Mouse (Mus musculus) retina, postnatal 1 day (tissue): ENCODE results near the gene Mrfap1.

ENCODE experiments used
- DNase-seq: peaks from one replicate; pipeline ENCODE4 v3.0.0-alpha.2; 2012

Mrfap1 gene

DNA sequence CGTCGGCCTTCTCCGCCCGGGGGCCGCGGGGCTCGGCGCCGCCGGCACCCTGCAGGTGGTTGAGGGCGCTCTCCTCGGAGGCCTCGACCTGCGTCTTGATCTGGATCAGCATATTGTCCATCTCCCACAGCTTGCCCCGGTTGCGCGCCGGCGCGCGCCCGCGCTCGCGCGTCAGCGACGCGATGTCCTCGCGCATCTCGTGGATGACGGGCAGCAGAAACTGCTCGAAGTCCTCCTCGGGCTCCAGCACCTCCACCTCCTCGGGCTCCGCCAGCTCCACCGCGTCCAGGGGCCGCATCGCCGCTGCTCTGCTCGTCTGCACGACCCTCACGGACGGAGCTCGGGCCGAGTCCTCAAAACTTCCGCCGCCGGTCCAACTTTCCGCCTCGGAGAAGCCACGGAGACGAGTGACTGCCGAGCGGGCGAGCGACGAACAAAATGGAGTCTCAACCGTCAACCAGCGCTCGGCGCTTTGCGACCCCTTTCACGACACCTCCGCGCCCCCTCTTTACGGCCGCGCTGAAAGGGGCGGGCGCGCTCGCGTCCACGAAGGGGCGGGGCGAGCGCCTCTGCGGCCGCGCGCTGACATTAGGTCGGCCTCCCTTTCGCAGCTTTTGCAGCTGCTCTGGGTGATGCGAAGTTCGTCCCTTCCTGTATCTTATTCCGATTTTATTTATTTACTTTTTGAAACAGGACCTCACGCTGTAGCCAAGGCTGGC lies at the start of gene Mrfap1:
TSS of gene Mrfap1 (minus strand) at position 477 of the 719 bp plus-strand sequence.
- peak; percentile 98 for DNase-seq

DNA sequence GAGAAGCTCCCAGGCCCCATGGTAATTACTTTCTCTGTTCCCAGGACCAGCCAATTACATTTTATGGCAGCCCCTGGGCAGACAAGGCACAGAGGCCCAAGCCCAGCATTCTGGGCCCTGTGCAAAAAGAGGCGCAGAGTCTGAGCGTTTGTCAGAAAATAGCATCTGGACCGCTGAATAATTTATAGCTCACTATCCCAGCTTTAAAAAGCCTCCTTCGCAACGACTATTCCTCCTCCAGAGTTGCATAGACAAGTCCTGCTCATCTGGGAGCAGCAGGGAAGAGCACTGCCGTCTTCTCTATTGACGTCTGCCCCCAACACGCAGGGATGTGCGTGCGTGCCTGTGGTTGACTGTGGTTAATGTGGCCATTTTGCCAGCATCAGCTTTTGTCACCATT lies 47.9 kb upstream of the Mrfap1 start:
- DNase-seq: peak; percentile 37

DNA sequence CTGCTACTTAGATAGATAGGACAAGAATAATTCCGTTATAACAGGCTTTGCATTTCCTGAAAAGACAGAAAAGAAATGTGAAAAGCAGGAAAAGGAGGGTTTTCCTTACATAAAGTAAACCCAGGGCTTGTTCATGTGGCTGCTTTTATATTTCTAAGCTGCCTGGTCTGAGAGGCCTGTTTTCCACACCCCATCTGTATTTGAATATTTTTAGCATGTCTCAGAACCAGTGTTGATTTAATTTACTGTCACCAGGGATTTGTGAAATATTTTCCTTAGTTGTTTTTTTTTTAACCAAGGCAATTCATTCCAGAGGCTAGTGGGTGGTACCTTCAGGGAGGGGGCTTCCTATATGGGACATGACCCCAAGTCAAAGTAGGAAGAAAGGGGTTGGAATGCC lies 45.1 kb upstream of the Mrfap1 start:
- no peak for DNase-seq

DNA sequence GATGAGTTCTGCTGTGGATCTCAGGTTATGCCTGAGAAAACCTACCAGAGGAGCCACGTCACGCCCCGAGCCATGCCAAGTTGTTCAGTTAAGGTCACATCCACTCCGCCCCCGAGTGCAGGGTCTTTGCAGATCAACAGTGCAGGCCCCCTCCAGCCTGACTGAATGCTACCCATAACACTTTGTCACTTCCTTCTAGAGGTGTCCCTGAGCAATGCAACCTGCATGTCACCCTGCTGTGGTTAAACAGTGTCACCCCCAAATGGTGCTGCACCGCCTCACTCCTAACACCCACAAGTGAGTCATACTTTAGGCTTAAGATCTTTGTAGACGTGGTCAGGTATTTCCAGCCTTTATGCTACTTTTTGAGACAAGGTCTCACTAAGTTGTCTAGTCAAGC lies 43.5 kb upstream of the Mrfap1 start:
- no peak for DNase-seq

DNA sequence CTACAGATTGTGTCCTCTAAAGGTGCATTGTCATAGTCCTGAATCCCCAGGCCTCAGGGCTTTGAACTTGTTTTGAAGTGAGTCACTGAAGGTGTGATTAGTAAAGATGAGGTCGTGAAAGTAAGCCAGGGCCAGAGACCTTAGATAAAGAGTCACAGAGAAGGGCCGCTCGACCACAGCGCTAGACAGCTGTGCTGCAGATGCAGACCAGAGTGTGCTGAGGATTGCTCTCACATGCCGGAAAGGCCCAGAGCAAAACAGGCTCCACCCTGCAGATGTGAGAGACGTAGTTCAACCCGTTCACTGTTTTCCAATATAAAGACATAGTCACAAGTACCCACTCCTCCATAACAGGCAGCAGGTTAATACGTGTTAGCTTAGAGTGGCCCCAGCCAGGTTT lies 43.0 kb upstream of the Mrfap1 start:
- DNase-seq: no peak

DNA sequence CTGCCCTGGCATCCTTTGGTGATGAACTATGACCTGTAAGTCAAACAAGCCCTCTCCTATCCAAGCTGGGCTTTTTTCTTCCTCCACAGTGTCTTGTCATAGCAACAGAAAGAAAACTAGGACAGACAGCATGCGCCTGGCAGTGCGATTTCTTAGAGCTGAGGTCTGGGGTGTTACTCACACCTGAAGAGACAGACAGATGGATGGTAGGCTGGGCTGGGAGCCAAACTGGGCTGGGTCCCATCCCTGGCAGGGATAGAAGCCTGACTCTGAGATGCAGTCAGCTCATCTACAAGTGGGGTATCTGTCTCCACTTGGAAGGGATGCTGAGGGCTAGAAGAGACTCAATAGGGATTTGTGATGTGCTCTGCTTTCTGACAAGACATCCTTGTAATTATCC lies 42.5 kb upstream of the Mrfap1 start:
- DNase-seq: no peak

DNA sequence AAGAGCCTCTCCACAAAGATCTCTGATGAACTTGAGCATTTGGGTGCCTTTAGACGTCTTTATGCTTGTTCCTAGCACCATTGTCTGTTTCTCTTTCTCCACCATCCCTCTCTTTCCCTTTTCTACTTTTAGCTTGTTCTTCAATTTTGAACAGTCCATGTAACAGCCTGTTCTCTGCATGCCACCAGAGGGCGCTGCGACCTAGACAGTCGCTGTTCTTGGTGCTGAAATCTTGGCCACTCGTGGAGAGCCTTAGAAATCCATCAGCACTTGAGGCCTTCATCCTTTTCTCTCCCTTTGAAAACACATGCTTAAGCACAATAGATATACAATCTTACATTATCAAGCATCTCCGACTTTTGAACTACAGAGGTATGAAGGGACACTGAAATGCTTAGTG lies 39.4 kb upstream of the Mrfap1 start:
- peak; percentile 83 for DNase-seq

DNA sequence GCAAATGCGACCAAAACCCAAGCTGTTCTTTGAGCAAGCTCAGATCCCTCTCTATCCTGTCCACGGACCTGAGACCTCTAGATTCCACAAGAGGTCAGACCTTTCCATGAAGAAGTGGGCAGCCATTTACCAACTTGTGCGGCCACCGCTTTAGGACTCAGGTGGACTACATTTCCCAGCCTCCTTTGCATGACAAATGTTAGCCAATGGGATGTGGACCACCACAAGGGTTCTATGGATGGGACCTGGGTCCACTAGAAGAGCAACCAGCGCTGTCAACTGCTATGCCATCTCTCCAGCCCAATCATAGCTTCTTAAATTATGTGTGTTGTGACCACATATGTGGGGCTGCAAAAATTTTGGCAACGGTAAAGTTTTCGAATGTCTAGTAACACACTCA lies 34.7 kb upstream of the Mrfap1 start:
- DNase-seq: peak; percentile 56

DNA sequence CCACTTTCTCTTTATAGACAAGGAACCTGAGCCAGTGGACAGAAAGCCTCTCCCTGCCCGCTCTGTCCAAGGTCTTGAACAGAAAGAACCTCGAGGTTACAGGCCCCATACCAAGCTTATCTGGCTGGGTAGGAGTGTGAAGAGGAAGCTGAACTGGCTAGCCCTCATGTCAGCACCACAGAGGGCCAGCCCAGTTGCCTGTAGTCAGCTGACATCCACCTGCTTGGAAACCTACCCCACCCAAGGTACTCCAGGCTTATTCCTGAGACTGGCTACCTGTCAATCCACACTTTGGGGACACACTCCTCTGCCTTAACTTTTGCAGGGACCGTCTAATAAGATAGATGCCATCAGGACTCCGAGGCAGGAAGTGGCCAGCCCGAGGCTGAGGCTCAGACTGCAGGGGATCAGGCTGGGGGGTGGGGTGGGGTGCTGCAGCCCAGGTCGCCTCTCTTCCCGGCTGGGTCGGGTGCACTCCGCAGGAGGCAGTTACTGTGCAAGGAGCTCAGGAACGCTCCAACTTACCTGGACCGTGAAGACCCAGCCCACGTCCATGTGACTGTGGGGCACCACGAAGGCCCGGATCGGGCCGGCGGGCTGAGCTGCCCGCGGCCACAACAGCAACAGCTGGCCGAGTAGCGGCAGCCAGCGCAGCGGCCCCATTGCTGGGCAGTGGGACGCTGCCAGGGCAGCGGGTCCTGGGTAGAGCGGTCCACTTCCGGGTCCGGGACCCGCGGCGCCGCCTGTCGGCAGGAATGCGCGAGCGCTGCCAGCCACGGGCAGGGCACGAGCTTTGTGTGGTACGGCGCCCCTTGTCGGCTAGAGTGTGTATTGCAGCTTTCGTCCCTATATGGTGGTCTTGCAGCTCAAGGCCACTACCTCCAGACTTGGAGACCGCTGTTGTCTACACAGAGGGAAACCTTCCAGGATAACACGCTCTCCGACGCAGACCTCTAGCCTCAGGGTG lies 33.6 kb upstream of the Mrfap1 start, which contains the start of gene Man2b2:
TSS of gene Man2b2 (minus strand) at position 741 of the 967 bp plus-strand sequence.
- DNase-seq: peak; percentile 94

DNA sequence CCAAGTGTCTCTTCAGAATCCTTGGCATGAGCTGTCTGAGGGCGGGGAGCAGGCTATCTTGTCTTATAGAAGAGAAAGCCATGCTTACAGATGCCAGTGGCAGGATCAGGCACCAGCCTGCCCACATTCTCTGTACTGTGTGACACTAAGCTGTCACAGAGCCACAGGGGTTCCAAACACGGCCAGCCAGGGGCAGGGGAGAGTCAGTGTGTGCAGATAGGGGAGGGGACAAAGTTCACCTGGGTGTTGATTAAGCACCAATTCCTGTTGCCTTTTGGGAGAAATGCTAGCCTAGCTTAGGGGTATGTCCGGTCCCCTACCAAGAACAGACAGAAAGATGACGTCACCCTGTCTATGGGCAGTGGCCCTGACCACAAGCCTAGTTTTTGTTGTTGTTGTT lies 32.5 kb upstream of the Mrfap1 start:
- DNase-seq: no peak

DNA sequence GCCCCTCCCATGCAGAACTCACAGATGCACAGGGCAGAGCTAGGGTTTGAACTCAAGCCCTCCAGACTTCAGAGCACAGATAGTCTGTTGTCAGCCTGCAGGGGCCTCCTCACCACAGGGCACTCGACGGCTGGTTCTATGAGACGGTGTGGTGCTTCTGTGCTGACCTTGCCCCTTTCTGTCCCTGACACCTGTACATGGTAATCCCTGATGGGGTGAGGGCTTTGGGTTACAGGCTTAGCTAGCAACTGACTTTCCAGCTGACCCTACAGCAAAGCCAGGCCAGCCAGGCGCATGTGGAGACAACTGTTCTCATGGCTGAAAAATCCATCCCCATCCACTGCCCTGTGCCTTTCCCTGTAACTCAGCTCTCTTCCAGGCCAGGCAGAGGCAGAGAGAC lies 26.3 kb upstream of the Mrfap1 start:
- DNase-seq: no peak

DNA sequence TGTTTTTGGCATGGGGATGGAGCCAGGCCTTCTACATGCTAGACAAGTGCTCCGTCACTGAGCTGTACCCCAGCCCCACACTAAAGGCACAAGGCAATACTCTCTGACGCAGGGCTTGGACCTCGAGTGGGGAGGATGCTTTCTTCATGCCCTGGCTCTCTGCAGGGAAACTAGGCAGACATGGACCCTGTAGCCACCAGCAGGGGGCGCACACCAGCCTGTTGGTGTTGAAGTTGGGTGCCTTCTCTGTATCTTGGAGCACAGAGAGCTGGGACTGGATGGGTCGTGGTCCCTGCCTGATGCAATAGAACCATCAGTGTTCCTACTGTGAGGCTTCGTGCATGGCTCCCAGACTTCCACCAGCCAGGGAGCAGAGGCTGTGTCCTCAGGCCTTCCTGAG lies 23.6 kb upstream of the Mrfap1 start:
- DNase-seq: peak; percentile 66

DNA sequence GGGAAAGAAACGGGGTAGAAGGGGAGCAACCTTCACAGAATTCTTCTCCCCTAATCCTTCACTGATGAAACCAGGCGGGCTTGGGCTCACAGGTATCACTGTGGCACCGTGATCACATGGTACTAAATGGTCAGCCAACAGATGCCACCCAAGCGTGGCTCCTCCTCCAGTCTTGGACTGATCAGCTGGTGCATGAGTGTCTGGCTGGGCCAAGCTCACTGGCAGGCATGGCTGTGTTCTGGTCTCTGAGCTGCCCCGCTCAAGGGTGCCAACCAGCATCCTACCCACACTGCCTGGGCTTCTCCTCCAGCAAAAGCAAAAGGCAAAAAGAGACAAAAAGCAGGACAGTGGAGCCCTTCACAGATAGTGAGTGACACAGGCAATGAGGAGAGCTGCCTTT lies 23.2 kb upstream of the Mrfap1 start:
- no peak for DNase-seq

DNA sequence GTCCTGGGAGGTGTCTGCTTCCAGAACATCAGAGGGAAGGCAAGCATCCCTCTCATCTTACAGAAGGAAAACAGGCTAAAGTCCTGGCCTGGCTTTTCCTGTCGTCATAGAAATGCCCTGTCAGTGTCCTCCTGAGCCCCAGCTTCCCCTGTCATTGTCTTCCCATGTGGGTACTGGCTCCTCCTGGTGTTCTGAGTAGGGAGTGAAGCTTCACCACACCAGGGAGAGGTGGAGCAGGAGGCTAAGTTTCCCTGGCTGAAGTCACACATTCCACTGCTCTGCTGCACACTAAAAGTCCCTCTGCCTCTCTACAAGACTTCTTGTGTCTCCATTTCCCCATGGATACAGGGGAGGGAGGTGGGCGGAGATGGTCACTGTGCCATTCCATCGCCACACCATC lies 21.2 kb upstream of the Mrfap1 start:
- no peak for DNase-seq

DNA sequence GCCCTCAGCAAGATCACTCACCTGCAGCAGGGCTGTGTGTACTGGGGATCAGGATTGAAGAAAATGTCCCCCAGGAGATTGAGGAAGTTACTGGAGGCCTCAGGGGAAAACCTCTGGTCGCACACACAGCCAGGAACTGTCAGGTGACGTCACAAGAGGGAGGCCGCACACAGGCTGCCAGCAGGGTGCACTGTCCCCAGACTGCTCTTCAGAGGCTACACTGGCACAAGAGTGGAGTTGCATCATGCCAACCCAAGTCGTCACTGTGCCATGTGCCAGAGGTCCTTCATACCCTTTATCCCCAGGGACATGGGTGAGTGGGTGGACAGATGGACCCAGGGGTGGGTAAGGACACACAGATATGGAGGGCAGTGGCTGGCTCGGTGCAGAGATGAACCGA lies 18.0 kb upstream of the Mrfap1 start:
- DNase-seq: no peak

DNA sequence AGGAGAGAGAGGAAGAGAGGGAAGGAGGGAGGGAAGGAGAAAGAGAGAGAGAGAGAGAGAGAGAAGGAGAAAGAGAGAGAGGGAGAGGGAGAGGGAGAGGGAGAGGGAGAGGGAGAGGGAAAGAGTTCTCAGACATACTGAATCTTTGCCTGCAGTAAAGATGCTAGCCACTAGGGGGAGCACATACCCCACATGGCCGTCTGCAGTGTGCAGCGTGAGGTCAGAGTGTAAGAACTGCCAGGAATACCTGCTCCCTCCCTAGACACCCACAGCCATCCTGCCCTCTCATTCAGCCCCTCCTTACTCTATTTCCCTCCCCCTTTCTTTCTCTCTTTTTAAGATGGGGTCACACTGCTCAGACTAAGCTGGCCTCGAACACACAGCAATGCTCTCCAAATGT lies 14.8 kb upstream of the Mrfap1 start:
- DNase-seq: peak; percentile 87

DNA sequence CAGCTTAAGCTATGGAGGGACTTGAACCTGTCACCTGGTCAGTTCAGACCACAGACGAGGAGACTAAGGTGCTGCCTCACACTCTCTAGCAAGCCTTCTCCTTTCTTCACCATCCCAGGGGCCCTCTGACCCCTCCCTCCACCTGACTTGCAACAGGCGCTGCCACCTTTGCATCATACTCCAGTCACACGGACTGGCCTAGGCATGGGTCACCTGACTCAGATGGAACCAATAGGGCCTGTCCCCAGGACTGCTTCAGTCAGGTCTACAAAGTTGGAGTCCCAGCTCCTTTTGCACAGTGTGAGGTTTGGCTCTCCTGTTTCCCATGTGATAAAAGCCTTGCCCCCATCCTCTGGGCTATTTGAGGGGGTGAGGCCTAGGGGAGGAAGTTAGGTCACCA lies 14.1 kb upstream of the Mrfap1 start:
- no peak for DNase-seq

DNA sequence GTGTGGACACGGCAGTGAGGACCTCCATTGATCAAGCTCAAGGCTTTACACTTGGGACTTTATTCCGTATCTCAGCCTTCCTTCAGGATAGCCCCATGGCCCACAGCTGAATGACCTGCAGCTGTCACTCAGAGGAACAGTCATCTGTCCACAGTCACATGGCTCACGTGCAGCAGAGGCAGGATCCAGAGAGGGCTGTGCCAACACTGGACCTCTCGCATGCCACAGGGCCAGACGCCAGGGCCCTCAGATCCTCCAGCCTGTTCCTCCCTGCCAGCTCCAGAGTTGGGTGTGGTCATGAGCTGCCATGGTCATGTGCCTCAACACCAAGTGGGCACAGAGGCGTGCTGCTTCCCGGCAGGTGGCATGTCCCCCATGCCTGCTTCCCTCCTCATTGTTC lies 12.6 kb upstream of the Mrfap1 start:
- no peak for DNase-seq

DNA sequence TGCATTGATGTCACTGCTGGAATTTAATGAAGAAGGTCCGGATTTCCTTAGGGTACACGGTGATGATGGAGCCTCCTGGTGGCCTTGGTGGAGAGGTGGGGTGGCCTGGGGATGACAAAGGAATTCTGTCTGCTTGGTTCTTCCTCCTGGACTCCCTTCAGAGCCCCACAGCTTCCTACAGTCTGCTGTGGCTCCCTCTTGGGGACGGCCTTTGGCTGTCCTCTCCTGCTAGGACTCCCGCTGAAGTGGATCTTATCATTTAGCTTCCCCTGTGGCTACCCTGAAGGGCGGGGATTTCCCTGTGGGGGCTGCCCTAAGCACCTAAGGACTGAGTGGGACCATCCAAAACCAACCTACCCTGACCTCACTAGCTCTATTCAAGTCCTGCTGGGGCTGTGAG lies 10.5 kb upstream of the Mrfap1 start:
- DNase-seq: no peak

DNA sequence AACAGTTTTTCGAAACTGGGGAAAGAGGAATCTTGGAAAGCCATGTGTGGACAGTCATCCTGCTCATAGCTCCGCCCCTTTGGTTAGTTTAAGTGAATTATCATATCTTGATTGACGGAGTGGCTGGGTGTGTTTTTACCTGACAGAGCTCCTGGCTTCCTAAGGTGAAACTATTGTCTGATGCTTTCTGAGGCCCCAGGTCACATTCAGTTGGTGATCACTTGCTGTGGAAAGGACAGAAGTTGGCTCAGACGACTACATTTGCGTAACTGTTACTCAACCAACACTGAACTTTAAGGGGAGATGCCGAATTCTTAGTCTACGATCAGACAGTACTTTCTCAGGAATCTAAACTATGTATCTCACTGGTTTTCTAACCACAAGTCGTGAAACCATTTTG lies 719 bp upstream of the Mrfap1 start:
- DNase-seq: no peak

DNA sequence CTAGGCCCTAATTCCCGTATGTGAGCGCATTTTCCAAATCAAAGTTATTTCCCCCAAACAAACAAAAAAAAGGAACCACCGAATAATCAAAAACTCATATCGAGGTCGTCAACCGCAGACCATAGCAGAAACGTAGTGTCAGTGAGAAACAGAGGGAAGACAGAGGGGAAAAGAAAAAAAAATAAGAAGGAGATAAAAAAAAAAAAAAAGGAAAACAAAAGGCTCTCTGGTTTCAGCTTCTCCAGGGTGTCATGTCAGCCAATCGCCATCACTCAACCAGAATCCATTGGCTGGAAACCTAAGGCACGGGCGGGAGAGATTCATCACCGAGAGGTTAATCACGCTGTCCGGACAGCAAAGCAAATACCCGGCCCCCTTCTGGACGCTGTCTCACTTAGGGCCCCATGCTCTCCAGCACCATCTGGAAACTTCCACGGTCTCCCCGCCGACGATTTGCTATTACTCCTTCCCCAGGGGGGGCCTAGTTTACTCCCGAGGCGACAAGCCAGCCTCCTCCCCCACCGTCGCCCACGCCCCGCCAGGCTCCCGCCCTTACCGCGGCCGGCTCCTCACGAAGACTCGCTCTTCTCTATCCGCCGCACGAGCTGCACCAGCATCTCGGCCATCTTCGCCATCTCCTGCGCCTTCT lies 801 bp downstream of the Mrfap1 start:
- peak; percentile 78 for DNase-seq

DNA sequence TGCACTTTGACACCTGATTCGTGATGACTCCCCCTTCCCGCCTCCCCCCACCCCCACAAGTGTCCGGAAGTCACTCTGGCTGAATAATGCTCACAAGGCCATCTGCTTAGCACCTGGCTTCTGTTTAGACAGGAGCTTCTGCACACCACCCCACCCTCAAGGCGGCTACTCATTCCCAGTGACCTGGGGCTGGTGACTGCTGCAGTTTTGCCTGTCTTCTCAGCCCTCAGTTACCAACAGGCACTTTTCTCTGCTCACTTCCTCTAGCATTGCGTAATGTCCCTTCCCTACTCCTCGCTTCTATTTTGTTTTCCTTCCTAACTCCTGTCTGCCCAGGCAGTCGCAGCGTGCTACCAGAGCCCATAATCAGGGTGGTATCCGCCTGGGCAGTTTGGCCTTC lies 4.7 kb downstream of the Mrfap1 start:
- DNase-seq: no peak

DNA sequence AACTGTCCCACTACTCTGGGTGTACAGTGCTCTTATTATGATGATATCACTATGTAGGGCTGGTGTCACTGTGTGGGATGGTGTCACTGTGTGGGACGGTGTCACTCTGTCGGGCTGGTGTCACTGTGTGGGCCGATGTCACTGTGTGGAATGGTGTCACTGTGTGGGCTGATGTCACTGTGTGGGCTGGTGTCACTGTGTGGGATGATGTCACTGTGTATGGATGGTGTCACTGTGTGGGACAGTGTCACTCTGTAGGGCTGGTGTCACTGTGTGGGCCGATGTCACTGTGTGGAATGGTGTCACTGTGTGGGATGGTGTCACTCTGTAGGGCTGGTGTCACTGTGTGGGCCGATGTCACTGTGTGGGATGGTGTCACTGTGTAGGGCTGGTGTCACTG lies 10.5 kb downstream of the Mrfap1 start:
- no peak for DNase-seq

DNA sequence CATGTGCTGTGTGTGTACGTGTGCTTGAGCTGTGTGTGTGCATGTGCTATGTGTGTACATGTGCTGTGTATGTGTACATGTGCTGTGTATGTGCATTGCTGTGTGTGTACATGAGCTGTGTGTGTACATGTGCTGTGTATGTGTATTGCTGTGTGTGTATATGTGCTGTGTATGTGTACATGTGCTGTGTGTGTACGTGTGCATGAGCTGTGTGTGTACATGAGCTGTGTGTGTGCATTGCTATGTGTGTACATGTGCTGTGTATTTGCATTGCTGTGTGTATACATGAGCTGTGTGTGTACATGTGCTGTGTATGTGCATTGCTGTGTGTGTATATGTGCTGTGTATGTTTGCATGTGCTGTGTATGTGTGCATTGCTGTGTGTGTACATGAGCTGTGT lies 17.1 kb downstream of the Mrfap1 start:
- no peak for DNase-seq
